Mouse (Mus musculus): ENCODE results near the gene Gm3336.

GRCm38 (mm10) chr8:70738211-70738610, 19.9 kb downstream of the Gm3336 start:
- TF ChIP-seq CTCF (IDR thresholded peaks at IDR 0.05; ENCODE audit: low read depth, low read length) (no peak), POLR2A (IDR thresholded peaks at IDR 0.05; ENCODE audit: borderline replicate concordance, low read depth, low read length) (no peak)
